Mouse (Mus musculus): Measurements from ENCODE around the gene Klhdc2.

DNA sequence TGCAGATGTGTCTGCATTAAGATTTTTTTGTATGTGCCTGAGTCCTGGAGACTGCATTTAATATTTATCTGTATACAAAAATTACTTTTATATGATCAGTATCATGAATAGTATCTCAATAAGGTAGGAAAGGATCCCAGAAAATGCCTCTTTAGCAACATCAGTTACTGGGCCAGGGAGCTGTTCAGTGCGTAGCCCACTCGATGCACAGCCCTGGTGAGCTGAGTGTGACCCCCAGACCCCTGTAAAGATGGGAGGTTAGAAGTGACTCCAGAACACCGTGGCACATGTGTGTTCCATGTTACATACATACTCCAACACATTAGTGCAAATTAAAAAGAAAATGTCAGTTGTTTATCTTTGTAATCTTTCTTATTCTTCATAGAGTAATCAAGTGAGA is 3.4 kb downstream of the Klhdc2 start:
- no peak for TF ChIP-seq ZC3H11A (IDR thresholded peaks at IDR 0.05; ENCODE audit: borderline replicate concordance, low read depth, low read length)
- no peak for TF ChIP-seq MAFK (IDR thresholded peaks at IDR 0.05; ENCODE audit: insufficient read depth, low read depth, low read length)
- no peak for TF ChIP-seq CHD2 (IDR thresholded peaks at IDR 0.05; ENCODE audit: low read depth, low read length)
- TF ChIP-seq ZNF384 (IDR thresholded peaks at IDR 0.05; ENCODE audit: low read depth, low read length) = no peak
- no peak for TF ChIP-seq HCFC1 (IDR thresholded peaks at IDR 0.05; ENCODE audit: borderline replicate concordance, insufficient read depth, low read length)

All from ES-E14 (cell line).